Mouse (Mus musculus) retina, postnatal 1 day (tissue): ENCODE measurements around the gene Apol7a.

Source experiments
- DNase-seq: peaks from one replicate; pipeline ENCODE4 v3.0.0-alpha.2; 2012

Apol7a gene

DNA sequence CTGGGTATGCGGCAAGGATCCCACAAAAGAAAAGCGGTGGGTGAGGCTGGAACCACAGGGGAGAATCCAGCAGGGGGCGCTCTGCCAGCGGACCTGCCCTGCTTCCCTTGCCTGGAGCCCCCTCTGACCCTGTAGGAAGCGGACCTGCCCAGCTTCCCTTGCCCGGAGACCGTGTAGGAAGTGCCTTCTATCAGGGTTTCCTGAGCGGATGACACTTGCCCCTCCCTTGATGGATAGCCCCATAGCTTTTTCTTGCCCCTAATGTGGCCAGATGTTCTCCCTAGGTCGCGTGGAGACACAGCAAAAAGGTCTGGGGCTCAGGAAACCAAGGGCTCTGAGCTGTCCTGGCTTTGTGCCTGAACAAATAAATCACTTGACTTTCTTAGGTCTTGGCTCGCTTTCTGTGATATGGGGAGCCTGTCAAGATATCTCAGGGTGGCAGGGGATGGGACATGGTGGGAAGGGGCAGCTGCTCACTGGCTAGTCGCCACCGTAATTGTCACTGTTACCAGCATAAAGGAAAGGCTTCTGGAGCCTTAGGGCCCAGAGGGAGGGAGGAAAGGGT, 55.3 kb downstream of the Apol7a start:
- DNase-seq = peak; percentile 85

DNA sequence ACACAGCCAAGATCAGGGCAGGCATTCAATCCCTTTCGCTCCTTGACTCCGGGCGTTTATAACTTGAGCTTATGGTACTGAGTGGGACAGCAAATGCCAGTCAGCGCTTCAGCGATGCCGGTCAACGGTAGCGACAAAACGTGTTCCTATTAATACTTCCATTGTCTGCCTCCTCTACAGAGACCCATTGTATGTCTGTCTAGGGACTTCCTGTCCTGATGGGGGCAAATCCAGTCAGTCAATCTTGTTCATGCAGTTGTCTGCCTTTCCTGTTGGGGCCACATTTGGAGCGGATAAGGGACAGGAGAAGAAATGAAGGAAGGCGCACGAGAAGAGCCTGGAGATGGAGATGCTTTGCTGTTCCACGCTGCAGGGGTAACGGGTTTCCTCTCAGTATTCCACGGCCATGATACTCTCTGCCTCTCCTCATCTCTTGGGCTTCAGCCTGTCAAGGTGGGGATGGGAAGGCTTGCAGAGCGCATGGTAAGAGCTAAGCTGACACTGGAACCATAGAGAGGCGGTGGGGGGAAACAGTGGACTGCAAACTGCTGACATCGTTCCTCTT, 55.9 kb downstream of the Apol7a start:
- peak; percentile 61 for DNase-seq

DNA sequence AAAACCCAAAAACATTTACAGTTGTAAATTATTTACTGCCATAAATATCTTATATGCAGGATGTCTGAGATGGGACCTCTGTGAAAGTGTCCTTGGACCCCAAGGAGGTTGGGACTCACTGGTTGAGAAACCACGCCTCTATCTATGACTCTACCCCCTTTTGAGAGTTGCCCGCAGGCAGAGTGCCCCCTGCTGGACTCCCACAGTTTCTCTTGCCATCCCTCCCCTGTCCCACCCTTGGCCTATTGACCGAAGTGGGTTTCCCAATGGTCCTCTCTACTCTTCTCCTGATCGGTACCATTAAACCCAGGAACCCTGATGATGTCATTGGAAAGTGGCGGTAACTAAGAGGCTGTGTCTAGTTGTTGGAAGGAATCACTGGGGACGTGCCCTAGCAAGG, 56.9 kb downstream of the Apol7a start:
- DNase-seq = no peak

GRCm38 (mm10) chr15:77340581-77340980, 58.3 kb downstream of the Apol7a start:
- DNase-seq = no peak

DNA sequence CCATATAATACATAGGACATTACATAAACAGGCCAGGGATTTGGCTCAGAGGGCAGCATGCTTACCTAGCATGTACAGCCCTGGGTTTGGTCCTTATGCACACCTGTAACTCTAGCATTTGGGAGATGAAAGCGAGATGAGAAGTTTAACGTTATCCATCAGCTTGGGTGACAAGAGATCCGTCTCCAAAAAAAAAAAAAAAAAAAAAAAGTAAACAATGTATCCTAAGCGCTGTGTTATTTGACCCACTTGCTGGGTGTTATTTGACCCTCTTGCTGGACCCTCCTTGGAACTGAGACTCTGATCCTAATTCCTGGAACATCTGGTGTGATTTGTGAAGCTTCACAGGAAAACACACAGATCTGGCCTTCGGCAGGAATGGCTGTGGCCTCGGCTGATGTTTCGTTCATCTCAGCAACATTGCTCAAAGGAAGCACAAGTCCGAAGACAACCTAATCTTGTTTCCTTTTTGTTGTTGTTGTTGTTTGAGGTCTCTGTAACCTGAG, 59.9 kb downstream of the Apol7a start:
- no peak for DNase-seq

GRCm38 (mm10) chr15:77338451-77338850, 60.5 kb downstream of the Apol7a start:
- no peak for DNase-seq
